Mouse (Mus musculus) effector memory CD4-positive, alpha-beta T cell, adult 7 months (primary cell): ENCODE results near the gene Sowaha. TPM values are rescaled to one million over a fixed set of nuclear protein-coding genes. Genes with fewer than 3 reads are reported as not detected.

Experiments
- polyA plus RNA-seq: library from polyadenylated mRNA; unstranded; fragments of 100-300 nt; shearing (Covaris generic); gene quantifications from one replicate; pipeline ENCODE4 v1.2.1, GENCODE M21; 2017

Gene Sowaha
- polyA plus RNA-seq: not detected

DNA sequence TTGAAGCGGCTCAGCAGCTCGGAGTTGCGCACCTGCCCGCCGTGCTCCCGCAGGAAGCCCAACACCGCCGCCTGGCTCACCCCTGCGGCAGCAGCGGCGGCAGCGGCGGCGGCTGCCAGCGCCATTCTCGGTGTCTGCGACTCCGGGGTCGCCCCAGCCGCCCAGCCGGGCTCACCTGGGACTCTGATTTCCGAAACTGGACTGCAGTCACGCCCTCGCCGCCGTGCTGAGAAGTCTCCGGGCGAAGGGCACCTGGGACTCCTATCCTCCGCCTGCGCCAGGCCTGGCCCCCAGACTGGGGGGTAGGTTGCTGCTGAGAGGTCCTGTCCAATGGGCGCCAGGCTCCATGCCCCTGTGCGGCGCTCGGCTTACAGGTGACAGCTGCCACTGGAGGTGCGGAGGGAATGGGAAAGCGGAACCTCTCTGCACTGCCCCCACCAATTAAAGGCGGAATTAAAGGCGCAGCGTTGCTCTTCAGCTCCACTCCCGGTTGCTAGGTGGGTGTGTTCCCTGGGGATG is at the start of gene Sowaha, which contains the start of gene Gm9945:
Sowaha (minus strand) TSS at position 492 of the 519 bp plus-strand sequence.
Gm9945 (plus strand) TSS at position 384 of the 519 bp plus-strand sequence.

DNA sequence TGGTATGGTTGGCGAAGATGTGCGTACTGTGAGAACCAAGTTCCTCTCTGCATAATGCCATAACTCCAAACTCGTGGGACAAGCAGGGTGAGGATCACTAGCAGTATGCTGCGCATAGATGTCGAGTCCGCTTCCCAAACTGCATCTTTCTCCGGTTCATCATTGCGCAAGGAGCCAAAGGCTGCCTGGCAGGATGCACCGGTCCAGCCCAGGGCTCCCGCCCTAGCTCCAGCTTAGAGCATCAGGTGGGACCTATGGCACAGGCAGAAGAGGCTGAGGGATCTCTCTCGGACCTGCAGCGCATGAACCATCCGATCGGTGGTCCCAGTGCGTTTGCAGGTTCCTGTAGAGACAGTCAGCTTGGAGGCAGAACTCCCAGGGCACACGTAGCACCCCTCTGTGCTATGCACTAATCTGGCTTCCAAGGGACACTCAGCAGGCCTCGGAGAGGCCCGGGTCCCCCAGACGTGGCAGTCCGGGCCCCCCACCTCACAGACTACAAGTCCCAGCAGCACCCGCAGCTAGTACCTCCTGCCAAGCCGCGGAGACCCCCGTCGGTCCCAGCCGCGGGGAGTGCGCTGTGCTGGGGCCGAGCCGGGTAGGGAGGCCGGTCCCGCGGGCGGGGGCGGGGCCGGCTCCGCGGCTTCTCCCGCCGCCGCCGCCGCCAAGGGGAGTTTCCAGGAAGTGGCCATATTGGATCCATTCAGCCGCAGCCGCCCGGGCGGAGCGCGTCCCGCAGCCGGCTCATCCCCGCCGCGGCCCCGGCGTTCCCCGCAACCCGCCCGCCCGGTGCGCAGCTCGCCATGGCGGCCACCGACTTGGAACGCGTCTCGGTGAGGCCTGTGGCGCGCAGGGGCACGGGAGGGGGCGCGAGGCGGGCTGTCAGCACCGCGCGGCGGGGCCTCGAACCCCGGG is 39.4 kb upstream of the Sowaha start, which contains the start of gene Sept8:
Sept8 (plus strand) TSS at position 51 of the 915 bp plus-strand sequence.

DNA sequence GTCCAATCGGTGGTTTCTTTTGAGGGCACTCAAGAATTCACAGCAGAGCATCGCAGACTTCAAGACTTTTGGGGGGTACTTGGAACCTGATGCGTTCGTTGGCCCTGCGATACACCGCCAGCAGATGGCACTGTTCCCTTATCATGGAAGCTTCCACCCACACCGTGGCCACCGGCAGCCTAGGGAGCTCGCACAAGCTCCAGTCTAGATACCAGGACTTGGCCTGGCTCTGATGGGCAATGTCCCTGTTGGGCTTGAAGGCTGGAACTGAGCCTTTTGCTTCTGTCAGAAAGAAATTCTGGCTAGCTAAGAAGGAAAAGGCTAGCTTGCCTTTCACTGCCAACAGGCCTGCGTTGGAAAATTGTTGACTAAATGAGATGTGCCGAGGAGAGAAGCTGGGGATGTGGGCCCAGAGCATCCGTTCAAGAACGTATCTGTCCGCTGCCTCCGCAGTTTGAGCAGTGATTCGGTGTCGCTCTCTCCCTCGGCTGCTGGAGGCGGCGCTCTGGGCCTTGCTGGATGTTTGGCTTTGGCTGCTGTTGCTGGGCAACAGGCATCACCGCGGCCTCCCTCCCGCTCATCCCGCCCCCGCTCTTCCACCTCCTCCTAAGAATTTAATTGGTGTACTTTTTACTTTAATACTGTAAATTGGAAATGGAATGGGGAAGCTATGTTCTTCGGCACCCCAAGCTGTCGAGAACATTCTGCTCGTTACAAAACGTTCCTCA is 9.9 kb downstream of the Sowaha start, which contains the start of gene Gm9837:
Gm9837 (minus strand) TSS at position 512 of the 728 bp plus-strand sequence.

DNA sequence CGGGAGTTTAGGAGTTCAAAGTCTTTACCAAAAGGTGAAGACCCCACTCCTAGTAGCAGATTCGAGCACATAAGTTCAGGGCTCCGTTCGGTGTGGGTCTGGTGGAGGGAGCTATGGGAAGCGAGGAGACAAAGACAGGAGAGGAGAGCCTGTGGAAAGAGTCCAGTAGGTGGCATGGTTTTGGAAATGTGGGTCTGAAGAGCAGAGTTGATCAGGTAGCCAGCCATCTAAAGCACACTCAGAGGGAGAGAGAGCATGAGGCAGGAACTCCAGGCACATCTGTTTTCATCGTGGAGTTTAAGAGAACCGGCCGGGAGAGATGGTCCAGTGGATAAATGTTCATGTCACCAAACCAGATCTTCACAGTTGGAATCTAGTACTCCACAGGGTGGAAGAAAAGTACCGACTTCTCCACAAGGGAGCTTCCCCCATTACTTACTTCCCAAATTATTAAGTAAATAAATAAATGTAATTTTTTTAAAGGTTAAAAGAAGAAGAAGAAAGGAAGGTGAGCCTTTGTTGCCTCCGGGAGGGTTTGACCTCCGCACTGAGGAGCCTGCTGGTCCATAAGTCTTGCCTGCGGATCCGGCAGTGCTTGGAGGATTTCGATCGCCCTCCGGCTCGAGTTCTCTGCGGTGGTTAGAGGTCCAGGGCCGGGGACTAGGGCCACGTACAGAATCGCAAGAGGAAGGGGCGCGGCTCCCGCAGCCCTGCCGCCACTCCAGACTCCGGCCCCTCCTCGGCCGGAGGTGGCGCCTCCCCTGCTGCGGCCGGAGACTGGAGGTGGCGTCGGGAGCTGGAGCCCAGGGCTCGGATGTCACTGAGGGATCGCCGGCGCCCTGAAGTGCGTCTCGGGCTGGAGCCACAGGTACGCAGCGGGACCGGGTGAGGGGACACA is 23.4 kb downstream of the Sowaha start, which contains the start of the genes Gm10447 and Shroom1:
Gm10447 (minus strand) TSS at position 637 of the 898 bp plus-strand sequence.
Shroom1 (plus strand) TSS at position 732 of the 898 bp plus-strand sequence.

DNA sequence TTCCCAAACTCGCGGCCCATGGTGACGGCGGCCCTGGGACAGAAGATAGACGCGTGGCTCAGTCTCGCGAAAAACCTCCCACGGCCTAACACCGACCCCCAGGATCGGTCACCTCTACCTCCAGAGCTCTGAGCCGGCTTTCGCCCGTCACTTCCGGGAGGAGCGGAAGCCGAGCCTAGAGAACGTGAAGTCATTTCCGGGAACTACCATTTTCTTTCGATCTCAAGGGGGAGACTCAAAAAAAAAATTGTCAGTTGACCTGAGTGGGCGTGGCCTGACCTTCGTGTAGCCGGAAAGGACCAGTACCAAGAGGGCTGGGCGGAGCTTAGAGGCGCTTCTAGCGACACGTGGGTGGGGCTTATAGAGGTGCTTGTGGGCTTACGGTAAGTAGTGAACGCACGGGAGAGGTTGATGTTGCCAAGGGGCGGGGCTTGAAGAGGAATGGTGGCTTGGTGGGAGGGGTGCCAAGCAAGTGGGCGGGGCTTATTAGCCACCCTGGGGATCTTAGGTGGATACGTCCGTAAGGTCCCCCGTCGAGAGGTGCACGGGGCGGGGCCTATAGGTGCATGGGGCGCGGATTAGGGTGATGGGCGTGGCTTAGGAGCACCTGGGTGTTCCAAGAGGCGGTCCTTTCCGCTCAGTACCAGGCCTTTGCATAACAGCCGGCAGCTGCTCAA is 49.3 kb downstream of the Sowaha start, which contains the start of the genes Uqcrq and Gdf9:
Uqcrq (minus strand) TSS at position 162 of the 677 bp plus-strand sequence.
Gdf9 (plus strand) TSS at position 354 of the 677 bp plus-strand sequence.

Other genes with a start within 250 kb of the Sowaha start
- gene Hspa4, start 179.8 kb downstream of the Sowaha start, polyA plus RNA-seq: 144 TPM
- 27.1 TPM for gene Zcchc10, start 155.6 kb downstream of the Sowaha start, polyA plus RNA-seq
- gene Aff4, start 129.4 kb downstream of the Sowaha start, polyA plus RNA-seq: 356 TPM
- not detected for gene Leap2, start 57.1 kb downstream of the Sowaha start, polyA plus RNA-seq
- gene Uqcrq, start 49.4 kb downstream of the Sowaha start, polyA plus RNA-seq: 209 TPM
- 0.34 TPM for gene Gdf9, start 49.3 kb downstream of the Sowaha start, polyA plus RNA-seq
- 0.16 TPM for gene Gm10447, start 23.2 kb downstream of the Sowaha start, polyA plus RNA-seq
- gene Shroom1, start 23.1 kb downstream of the Sowaha start, polyA plus RNA-seq: not detected
- not detected for gene Gm9837, start 9.8 kb downstream of the Sowaha start, polyA plus RNA-seq
- not detected for gene Gm9945, start 108 bp downstream of the Sowaha start, polyA plus RNA-seq
- gene Sept8, start 39.0 kb upstream of the Sowaha start, polyA plus RNA-seq: 1.9 TPM
- 6.9 TPM for gene Kif3a, start 87.1 kb upstream of the Sowaha start, polyA plus RNA-seq
- not detected for gene Il4, start 138.4 kb upstream of the Sowaha start, polyA plus RNA-seq
- not detected for gene Il13, start 154.4 kb upstream of the Sowaha start, polyA plus RNA-seq
- gene Rad50, start 227.0 kb upstream of the Sowaha start, polyA plus RNA-seq: 26.5 TPM
- not detected for gene Il5, start 240.5 kb upstream of the Sowaha start, polyA plus RNA-seq